Mouse (Mus musculus) embryonic fibroblast, embryonic 13.5 days (primary cell): ENCODE results near the gene Slc8b1.

Experiments used
- CTCF ChIP-seq: IDR thresholded peaks from 2 replicates; pipeline ENCODE4 v1.5.1; 2011; ENCODE audit warnings: mild to moderate bottlenecking, control low read depth, low read length, moderate library complexity, borderline replicate concordance; ENCODE audit not compliant: insufficient read depth
- POLR2A ChIP-seq: IDR thresholded peaks from 2 replicates; pipeline ENCODE4 v1.6.1; 2011; ENCODE audit warnings: low read depth, mild to moderate bottlenecking, control low read depth, low read length, moderate library complexity

- no peak for TF ChIP-seq CTCF
- TF ChIP-seq POLR2A: no peak
Measured at GRCm38 (mm10) chr5:120516221-120516984, 5.4 kb downstream of the Slc8b1 start.
